Mouse (Mus musculus) stomach, embryonic 15.5 days (tissue): ENCODE data around the gene Spata9. TPM values are rescaled to one million over a fixed set of nuclear protein-coding genes. Genes with fewer than 3 reads are reported as not detected.
A peak's percentile ranks its signal among the peaks of the same experiment; 100 is the strongest.

Experiments used
- ATAC-seq: fragments of 200-750 bp; cut with Nextera tagmentation; 2 replicates; pipeline ENCODE4 v1.8.0; 2017; ENCODE audit warnings: low read depth, moderate number of reproducible peaks, moderate TSS enrichment; ENCODE audit not compliant: insufficient read depth, low FRiP score
- H3K27ac ChIP-seq: fragments of 300-500 bp; sonication (generic); 2 replicates; pipeline ENCODE4 v1.5.1; 2015; ENCODE audit warnings: mild to moderate bottlenecking, inconsistent platforms
- H3K27me3 ChIP-seq: fragments of 300-500 bp; sonication (generic); replicated peaks from 2 replicates; pipeline ENCODE4 v1.6.1; 2015; ENCODE audit warnings: inconsistent platforms
- H3K36me3 ChIP-seq: fragments of 300-500 bp; sonication (generic); 2 replicates; pipeline ENCODE4 v1.6.1; 2015; ENCODE audit warnings: inconsistent platforms
- H3K4me1 ChIP-seq: fragments of 300-500 bp; sonication (generic); 2 replicates; pipeline ENCODE4 v1.6.1; 2015; ENCODE audit warnings: inconsistent platforms
- H3K4me2 ChIP-seq: fragments of 300-500 bp; sonication (generic); 2 replicates; pipeline ENCODE4 v1.6.1; 2015; ENCODE audit warnings: mild to moderate bottlenecking, inconsistent platforms
- H3K4me3 ChIP-seq: fragments of 300-500 bp; sonication (generic); replicated peaks from 2 replicates; pipeline ENCODE4 v1.5.1; 2015; ENCODE audit warnings: inconsistent platforms
- H3K9ac ChIP-seq: fragments of 300-500 bp; sonication (generic); 2 replicates; pipeline ENCODE4 v1.6.1; 2015; ENCODE audit warnings: inconsistent platforms
- H3K9me3 ChIP-seq: fragments of 300-500 bp; sonication (generic); 2 replicates; pipeline ENCODE4 v1.6.1; 2016; ENCODE audit warnings: inconsistent platforms
- WGBS: fragments of 180-500 bp; shearing (Covaris S2); methylation state at CpG from one replicate; pipeline ENCODE4 v1.1.7; 2015; 5-methylcytosine and 5-hydroxymethylcytosine counted together
- polyA plus RNA-seq: library from polyadenylated mRNA; unstranded; fragments of >200 nt; fragmentation: Nextera tagmentation; extraction: Ambion mirVana; gene quantifications from 2 replicates; pipeline ENCODE4 v1.2.1, GENCODE M21; 2015

The Spata9 gene
- polyA plus RNA-seq, 1 experiment from 2014 or later = 0.71 TPM

GRCm38 (mm10) chr13:76003272-76003671 is 36.3 kb downstream of the Spata9 start:
- Histone ChIP-seq H3K36me3 (no peaks in the 10 kb centered on the region), H3K4me1 (no peaks in the 10 kb centered on the region), H3K27me3 (no peaks in the 10 kb centered on the region), H3K4me2 (no peak overlapping the region), H3K27ac (no peak overlapping the region), H3K9ac (no peak overlapping the region), H3K4me3 (no peak overlapping the region), H3K9me3 (no peaks in the 10 kb centered on the region)
- 67% methylated on average over 3 of the region's 3 CpGs for WGBS
- ATAC-seq = no peak

GRCm38 (mm10) chr13:76014511-76014910 is 47.6 kb downstream of the Spata9 start:
- H3K27me3 ChIP-seq = no peaks in the 10 kb centered on the region
- 55% methylated on average over 2 of the region's 2 CpGs for WGBS
- H3K4me3 ChIP-seq = no peak overlapping the region
- no peaks in the 10 kb centered on the region for H3K4me1 ChIP-seq
- no peak overlapping the region for H3K4me2 ChIP-seq
- no peak overlapping the region for H3K9ac ChIP-seq
- no peak overlapping the region for H3K27ac ChIP-seq
- no peaks in the 10 kb centered on the region for H3K36me3 ChIP-seq
- ATAC-seq = no peak
- H3K9me3 ChIP-seq = no peaks in the 10 kb centered on the region

- H3K4me2 ChIP-seq = peak overlapping the region; percentile 64
- no peaks in the 10 kb centered on the region for H3K9me3 ChIP-seq
- ATAC-seq = peak; percentile 45; the same call in 1 of the 2 replicates
- H3K27ac ChIP-seq = peak overlapping the region; percentile 95
- H3K36me3 ChIP-seq = no peaks in the 10 kb centered on the region
- H3K4me3 ChIP-seq = peak overlapping the region; percentile 73
- H3K27me3 ChIP-seq = no peaks in the 10 kb centered on the region
- no peaks in the 10 kb centered on the region for H3K4me1 ChIP-seq
- 46% methylated on average over 4 of the region's 4 CpGs for whole genome bisulfite sequencing
- peak overlapping the region; percentile 85; the same call in 1 of the 2 replicates for H3K9ac ChIP-seq
Measured at GRCm38 (mm10) chr13:76017465-76017864, 50.5 kb downstream of the Spata9 start.

GRCm38 (mm10) chr13:76017974-76018843 is 51.3 kb downstream of the Spata9 start, which contains the start of gene Rfesd:
Rfesd (minus strand) TSS chr13:76018719.
- under 1% methylated on average over 50 of the region's 50 CpGs for WGBS
- peak; percentile 99 for ATAC-seq

GRCm38 (mm10) chr13:76018844-76019400 is 52.0 kb downstream of the Spata9 start:
- no peak overlapping the region for H3K27ac ChIP-seq
- WGBS = 38% methylated on average over 5 of the region's 5 CpGs

More at GRCm38 (mm10) chr13:76017974-76018843, 51.3 kb downstream of the Spata9 start, which contains the start of gene Rfesd:
- Histone ChIP-seq H3K27ac (peak within 1 kb of the TSS; percentile 95), H3K4me1 (no peaks in the 10 kb centered on the region), H3K9ac (peak within 1 kb of the TSS; percentile 85), H3K4me3 (peak within 1 kb of the TSS; percentile 73), H3K36me3 (no peaks in the 10 kb centered on the region), H3K9me3 (no peaks in the 10 kb centered on the region), H3K27me3 (no peaks in the 10 kb centered on the region), H3K4me2 (peak within 1 kb of the TSS; percentile 64)

GRCm38 (mm10) chr13:76021782-76022181 is 54.8 kb downstream of the Spata9 start:
- WGBS = 88% methylated on average over 2 of the region's 2 CpGs
- Histone ChIP-seq H3K4me3 (no peak overlapping the region), H3K27me3 (no peaks in the 10 kb centered on the region), H3K27ac (no peak overlapping the region), H3K36me3 (no peaks in the 10 kb centered on the region), H3K9me3 (no peaks in the 10 kb centered on the region), H3K4me1 (no peaks in the 10 kb centered on the region), H3K9ac (no peak overlapping the region), H3K4me2 (no peak overlapping the region)
- no peak for ATAC-seq

More at GRCm38 (mm10) chr13:76018844-76019400, 52.0 kb downstream of the Spata9 start:
- Histone ChIP-seq H3K4me3 (peak overlapping the region; percentile 73), H3K9ac (no peak overlapping the region), H3K4me1 (no peaks in the 10 kb centered on the region), H3K4me2 (peak overlapping the region; percentile 64), H3K9me3 (no peaks in the 10 kb centered on the region), H3K36me3 (no peaks in the 10 kb centered on the region), H3K27me3 (no peaks in the 10 kb centered on the region)
- ATAC-seq = peak; percentile 25; the same call in 1 of the 2 replicates

GRCm38 (mm10) chr13:76024588-76024987 is 57.6 kb downstream of the Spata9 start:
- Histone ChIP-seq H3K4me3 (no peak overlapping the region), H3K27me3 (no peaks in the 10 kb centered on the region), H3K4me2 (no peak overlapping the region), H3K36me3 (no peaks in the 10 kb centered on the region), H3K27ac (no peak overlapping the region), H3K4me1 (no peaks in the 10 kb centered on the region), H3K9ac (no peak overlapping the region), H3K9me3 (no peaks in the 10 kb centered on the region)
- ATAC-seq = no peak
- WGBS = 69% methylated on average over 3 of the region's 3 CpGs

GRCm38 (mm10) chr13:76042455-76042854 is 75.5 kb downstream of the Spata9 start:
- ATAC-seq = no peak
- Histone ChIP-seq H3K9ac (no peak overlapping the region), H3K4me2 (no peak overlapping the region), H3K9me3 (no peaks in the 10 kb centered on the region), H3K4me1 (no peaks in the 10 kb centered on the region), H3K27me3 (no peaks in the 10 kb centered on the region), H3K4me3 (no peak overlapping the region), H3K27ac (no peak overlapping the region), H3K36me3 (no peaks in the 10 kb centered on the region)
- 35% methylated on average over 1 of the region's 1 CpGs for WGBS

- Histone ChIP-seq H3K27me3 (no peaks in the 10 kb centered on the region), H3K9ac (no peak overlapping the region), H3K4me1 (no peaks in the 10 kb centered on the region), H3K4me2 (no peak overlapping the region), H3K4me3 (no peak overlapping the region), H3K9me3 (no peaks in the 10 kb centered on the region), H3K36me3 (no peaks in the 10 kb centered on the region), H3K27ac (no peak overlapping the region)
- ATAC-seq = no peak
Measured at GRCm38 (mm10) chr13:76044971-76045370, 78.0 kb downstream of the Spata9 start.

Other genes starting within 250 kb of the Spata9 start
- gene Glrx, start 127.3 kb upstream of the Spata9 start, polyA plus RNA-seq = 88.3 and 91.7 TPM in 2 replicates
- gene Rhobtb3, start 23.2 kb upstream of the Spata9 start, polyA plus RNA-seq = 29.7 and 32.1 TPM in 2 replicates
- 22.8 and 30.5 TPM in 2 replicates for gene Rfesd, start 51.6 kb downstream of the Spata9 start, polyA plus RNA-seq
- gene Gpr150, start 89.8 kb downstream of the Spata9 start, polyA plus RNA-seq = 0.24 and 0.46 TPM in 2 replicates
- gene Arsk, start 131.5 kb downstream of the Spata9 start, polyA plus RNA-seq = 7.0 and 7.5 TPM in 2 replicates
- 11.8 and 13.4 TPM in 2 replicates for gene Ttc37, start 131.6 kb downstream of the Spata9 start, polyA plus RNA-seq